Mouse (Mus musculus): Measurements from ENCODE around the gene Mllt11. TPM values are rescaled to one million over a fixed set of nuclear protein-coding genes. Genes with fewer than 3 reads are reported as not detected.

Mllt11 gene
- polyA plus RNA-seq, 1 experiment from 2014 or later: 11.8 TPM

DNA sequence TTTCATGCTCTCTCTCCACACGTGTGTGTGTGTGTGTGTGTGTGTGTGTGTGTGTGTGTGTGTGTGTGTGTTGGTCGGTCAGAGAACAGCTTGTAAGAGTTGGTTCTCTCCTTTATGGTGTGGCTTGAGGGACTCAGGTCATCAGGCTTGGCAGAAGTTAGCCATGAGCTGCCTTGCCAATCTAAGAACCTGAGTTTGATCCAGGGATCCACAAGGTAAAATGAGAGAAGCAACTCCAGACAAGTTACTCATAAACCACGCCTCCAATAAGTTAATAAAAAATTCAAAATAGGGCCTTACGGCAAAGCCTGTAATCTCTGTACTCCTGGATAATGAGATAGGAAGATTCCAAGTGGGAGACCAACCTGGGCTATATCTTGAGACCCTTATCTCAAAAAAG is 23.7 kb downstream of the Mllt11 start:
- Histone ChIP-seq H3K36me3 (ENCODE audit: control insufficient read depth, insufficient read depth, low read length) (peaks cover 18% of the 10 kb centered on the region), H3K27me3 (ENCODE audit: control insufficient read depth, insufficient read depth, low read length) (no peaks in the 10 kb centered on the region), H3K4me1 (replicated peaks; ENCODE audit: control insufficient read depth, insufficient read depth) (no peaks in the 10 kb centered on the region), H3K9ac (ENCODE audit: low read length) (no peak overlapping the region), H3K9me3 (ENCODE audit: control insufficient read depth, low read length) (no peaks in the 10 kb centered on the region), H3K4me2 (replicated peaks; ENCODE audit: low read depth) (no peak overlapping the region), H3K4me3 (ENCODE audit: low read depth, low read length) (no peak overlapping the region), H3K27ac (replicated peaks) (no peak overlapping the region)
- TF ChIP-seq CTCF (IDR thresholded peaks at IDR 0.05; ENCODE audit: low read depth): no peak
- no peak for TF ChIP-seq EP300 (optimal IDR thresholded peaks at IDR 0.05)
- 72% methylated on average over 2 of the region's 4 CpGs for WGBS
- no peak for DNase-seq (ENCODE audit: low spot score)
- no peak for ATAC-seq (ENCODE audit: low FRiP score, low TSS enrichment)

DNA sequence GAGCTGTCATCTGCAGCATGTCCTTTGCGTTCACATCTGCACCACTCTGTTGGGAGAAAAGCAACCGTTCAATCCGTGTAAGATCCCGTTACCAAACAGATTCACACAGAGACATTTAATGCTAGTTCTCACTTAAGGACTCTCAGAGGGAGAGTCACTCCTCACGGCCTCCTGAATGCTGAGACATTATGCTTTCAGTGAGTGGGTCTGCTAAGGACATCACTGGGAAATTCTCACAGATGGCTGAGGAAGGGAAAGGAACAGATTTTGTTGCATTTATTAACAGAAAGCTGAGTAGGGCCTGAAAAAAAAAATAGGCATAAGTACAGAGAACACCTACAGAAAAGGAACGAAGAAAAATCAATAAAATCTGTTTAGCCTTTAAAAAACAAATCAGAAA is 28.1 kb downstream of the Mllt11 start:
- Histone ChIP-seq H3K36me3 (ENCODE audit: control insufficient read depth, insufficient read depth, low read length) (peaks cover 44% of the 10 kb centered on the region), H3K27me3 (ENCODE audit: control insufficient read depth, insufficient read depth, low read length) (no peaks in the 10 kb centered on the region), H3K4me2 (replicated peaks; ENCODE audit: low read depth) (no peak overlapping the region), H3K9me3 (ENCODE audit: control insufficient read depth, low read length) (no peaks in the 10 kb centered on the region), H3K9ac (ENCODE audit: low read length) (no peak overlapping the region), H3K27ac (replicated peaks) (no peak overlapping the region), H3K4me1 (replicated peaks; ENCODE audit: control insufficient read depth, insufficient read depth) (no peaks in the 10 kb centered on the region), H3K4me3 (ENCODE audit: low read depth, low read length) (no peak overlapping the region)
- DNase-seq (ENCODE audit: low spot score) (no peak), ATAC-seq (ENCODE audit: low FRiP score, low TSS enrichment) (no peak)
- TF ChIP-seq CTCF (IDR thresholded peaks at IDR 0.05; ENCODE audit: low read depth) (no peak), EP300 (optimal IDR thresholded peaks at IDR 0.05) (no peak)
- 93% methylated on average over 6 of the region's 6 CpGs for WGBS

DNA sequence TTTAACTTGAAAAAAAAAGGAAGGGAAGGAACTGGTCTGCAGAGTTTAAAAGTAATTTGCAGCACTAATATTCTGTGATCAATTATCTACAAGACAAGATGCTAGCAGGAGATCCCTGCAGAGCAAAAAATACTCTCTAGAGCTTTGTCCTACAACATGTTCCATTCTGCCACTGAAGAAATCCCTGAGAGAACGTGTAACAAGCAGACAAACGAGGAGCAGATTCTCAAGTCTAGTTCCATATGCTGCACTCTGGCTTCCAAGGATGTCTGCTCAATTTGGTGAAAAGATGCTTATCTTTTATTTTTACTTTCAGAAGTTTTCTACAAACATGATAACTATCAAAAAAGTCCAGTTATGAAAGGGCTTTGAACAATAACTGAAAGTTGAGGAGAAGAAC is 31.4 kb downstream of the Mllt11 start:
- Histone ChIP-seq H3K9ac (ENCODE audit: low read length) (no peak overlapping the region), H3K9me3 (ENCODE audit: control insufficient read depth, low read length) (no peaks in the 10 kb centered on the region), H3K4me2 (replicated peaks; ENCODE audit: low read depth) (no peak overlapping the region), H3K27me3 (ENCODE audit: control insufficient read depth, insufficient read depth, low read length) (no peaks in the 10 kb centered on the region), H3K4me3 (ENCODE audit: low read depth, low read length) (no peak overlapping the region), H3K4me1 (replicated peaks; ENCODE audit: control insufficient read depth, insufficient read depth) (no peaks in the 10 kb centered on the region), H3K27ac (replicated peaks) (peak overlapping the region; percentile 69), H3K36me3 (ENCODE audit: control insufficient read depth, insufficient read depth, low read length) (peaks cover 47% of the 10 kb centered on the region)
- DNase-seq (ENCODE audit: low spot score) (no peak), ATAC-seq (ENCODE audit: low FRiP score, low TSS enrichment) (no peak)
- TF ChIP-seq CTCF (IDR thresholded peaks at IDR 0.05; ENCODE audit: low read depth) (no peak), EP300 (optimal IDR thresholded peaks at IDR 0.05) (no peak)
- 70% methylated on average over 2 of the region's 2 CpGs for WGBS

GRCm38 (mm10) chr3:95200132-95200531 is 31.8 kb downstream of the Mllt11 start:
- Histone ChIP-seq H3K27me3 (ENCODE audit: control insufficient read depth, insufficient read depth, low read length) (no peaks in the 10 kb centered on the region), H3K9me3 (ENCODE audit: control insufficient read depth, low read length) (no peaks in the 10 kb centered on the region), H3K4me3 (ENCODE audit: low read depth, low read length) (no peak overlapping the region), H3K36me3 (ENCODE audit: control insufficient read depth, insufficient read depth, low read length) (peaks cover 47% of the 10 kb centered on the region), H3K4me2 (replicated peaks; ENCODE audit: low read depth) (no peak overlapping the region), H3K4me1 (replicated peaks; ENCODE audit: control insufficient read depth, insufficient read depth) (no peaks in the 10 kb centered on the region), H3K9ac (ENCODE audit: low read length) (no peak overlapping the region), H3K27ac (replicated peaks) (peak overlapping the region; percentile 80)
- TF ChIP-seq CTCF (IDR thresholded peaks at IDR 0.05; ENCODE audit: low read depth): no peak
- no peak for TF ChIP-seq EP300 (optimal IDR thresholded peaks at IDR 0.05)
- peak; percentile 56 for DNase-seq (ENCODE audit: low spot score)
- WGBS: 64% methylated on average over 7 of the region's 7 CpGs
- ATAC-seq (ENCODE audit: low FRiP score, low TSS enrichment): peak; percentile 74

DNA sequence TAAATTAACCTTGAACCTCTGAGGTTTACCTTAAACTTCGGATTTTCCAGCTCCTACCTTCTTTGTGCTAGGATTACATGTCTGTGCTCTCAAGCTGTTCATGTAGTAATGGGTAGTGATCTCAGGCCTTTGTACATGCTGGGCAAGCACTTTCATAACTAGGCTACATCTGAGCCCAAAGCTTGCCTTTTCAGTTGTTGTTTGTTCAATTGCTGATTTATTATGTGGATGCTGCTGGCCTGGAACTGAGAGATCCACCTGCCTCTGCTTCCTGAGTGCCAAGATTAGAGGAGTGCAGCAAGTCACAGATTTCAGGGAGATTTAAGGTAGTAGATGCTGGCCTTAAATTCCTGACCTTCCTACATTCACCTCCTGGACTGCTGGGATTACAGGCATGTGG is 32.9 kb downstream of the Mllt11 start:
- Histone ChIP-seq H3K36me3 (ENCODE audit: control insufficient read depth, insufficient read depth, low read length) (peaks cover 44% of the 10 kb centered on the region), H3K4me3 (ENCODE audit: low read depth, low read length) (no peak overlapping the region), H3K4me1 (replicated peaks; ENCODE audit: control insufficient read depth, insufficient read depth) (no peaks in the 10 kb centered on the region), H3K9ac (ENCODE audit: low read length) (no peak overlapping the region), H3K27me3 (ENCODE audit: control insufficient read depth, insufficient read depth, low read length) (no peaks in the 10 kb centered on the region), H3K27ac (replicated peaks) (no peak overlapping the region), H3K9me3 (ENCODE audit: control insufficient read depth, low read length) (no peaks in the 10 kb centered on the region), H3K4me2 (replicated peaks; ENCODE audit: low read depth) (no peak overlapping the region)
- WGBS: 74% methylated on average over 1 of the region's 1 CpGs
- ATAC-seq (ENCODE audit: low FRiP score, low TSS enrichment) (no peak), DNase-seq (ENCODE audit: low spot score) (no peak)
- no peak for TF ChIP-seq CTCF (IDR thresholded peaks at IDR 0.05; ENCODE audit: low read depth)
- no peak for TF ChIP-seq EP300 (optimal IDR thresholded peaks at IDR 0.05)

- Histone ChIP-seq H3K4me3 (ENCODE audit: low read depth, low read length) (no peak overlapping the region), H3K4me2 (replicated peaks; ENCODE audit: low read depth) (no peak overlapping the region), H3K9me3 (ENCODE audit: control insufficient read depth, low read length) (no peaks in the 10 kb centered on the region), H3K9ac (ENCODE audit: low read length) (no peak overlapping the region), H3K4me1 (replicated peaks; ENCODE audit: control insufficient read depth, insufficient read depth) (no peaks in the 10 kb centered on the region), H3K36me3 (ENCODE audit: control insufficient read depth, insufficient read depth, low read length) (peaks cover 26% of the 10 kb centered on the region), H3K27me3 (ENCODE audit: control insufficient read depth, insufficient read depth, low read length) (no peaks in the 10 kb centered on the region), H3K27ac (replicated peaks) (0 out of 2 replicates have a peak overlapping the region, but pooled peaks have one; percentile 18)
- 49% methylated on average over 2 of the region's 2 CpGs for WGBS
- TF ChIP-seq EP300 (optimal IDR thresholded peaks at IDR 0.05) (no peak), CTCF (IDR thresholded peaks at IDR 0.05; ENCODE audit: low read depth) (no peak)
- DNase-seq (ENCODE audit: low spot score): peak; percentile 27
- no peak; the same call in 1 of the 2 replicates for ATAC-seq (ENCODE audit: low FRiP score, low TSS enrichment)
Observed at GRCm38 (mm10) chr3:95195772-95196171, 36.2 kb downstream of the Mllt11 start.
